Mouse (Mus musculus) forebrain, embryonic 14.5 days (tissue): ENCODE data around the gene Fbxo24. TPM values are rescaled to one million over a fixed set of nuclear protein-coding genes. Genes with fewer than 3 reads are reported as not detected.

Experiments
- ATAC-seq: fragments of 200-750 bp; cut with Nextera tagmentation; 2 replicates; pipeline ENCODE4 v1.8.0; 2017; ENCODE audit warnings: mild to moderate bottlenecking, moderate library complexity
- DNase-seq: peaks from one replicate; pipeline ENCODE4 v3.0.0-alpha.2; 2015; ENCODE audit warnings: low spot score
- H3K27ac ChIP-seq: fragments of 300-500 bp; sonication (generic); 2 replicates; pipeline ENCODE4 v1.5.1; 2014; ENCODE audit warnings: low read depth, mild to moderate bottlenecking, control low read depth, low read length, moderate library complexity
- H3K27me3 ChIP-seq: fragments of 300-500 bp; sonication (generic); replicated peaks from 2 replicates; pipeline ENCODE4 v1.6.1; 2014; ENCODE audit warnings: low read length, control low read depth, mixed read lengths; ENCODE audit not compliant: control insufficient read depth, insufficient read depth
- H3K36me3 ChIP-seq: fragments of 300-500 bp; sonication (generic); 2 replicates; pipeline ENCODE4 v1.6.1; 2014; ENCODE audit warnings: low read length, control low read depth; ENCODE audit not compliant: control insufficient read depth, insufficient read depth
- H3K4me1 ChIP-seq: fragments of 300-500 bp; sonication (generic); 2 replicates; pipeline ENCODE4 v1.6.1; 2014; ENCODE audit warnings: antibody characterized with exemption, low read length, control low read depth; ENCODE audit not compliant: control insufficient read depth, insufficient read depth
- H3K4me2 ChIP-seq: fragments of 300-500 bp; sonication (generic); 2 replicates; pipeline ENCODE4 v1.6.1; 2014; ENCODE audit warnings: mild to moderate bottlenecking, control low read depth, low read length
- H3K4me3 ChIP-seq: fragments of 300-500 bp; sonication (generic); 2 replicates; pipeline ENCODE4 v1.5.1; 2014; ENCODE audit warnings: low read depth, low read length, control low read depth
- H3K9ac ChIP-seq: fragments of 300-500 bp; sonication (generic); 2 replicates; pipeline ENCODE4 v1.6.1; 2014; ENCODE audit warnings: mild to moderate bottlenecking, low read length, control low read depth, moderate library complexity
- H3K9me3 ChIP-seq: fragments of 300-500 bp; sonication (generic); replicated peaks from 2 replicates; pipeline ENCODE4 v1.6.1; 2016; ENCODE audit warnings: low read length, control low read depth, mixed read lengths; ENCODE audit not compliant: control insufficient read depth
- WGBS: fragments of 180-500 bp; shearing (Covaris S2); extraction: QIAGEN DNeasy Blood & Tissue Kit; methylation state at CpG from one replicate; pipeline ENCODE4 v1.1.7; 2014; 5-methylcytosine and 5-hydroxymethylcytosine counted together
- polyA plus RNA-seq: library from polyadenylated mRNA; unstranded; fragments of >200 nt; fragmentation: Nextera tagmentation; extraction: Ambion mirVana; gene quantifications from 2 replicates; pipeline ENCODE4 v1.2.1, GENCODE M21; 2014

The Fbxo24 gene
- polyA plus RNA-seq, 1 experiment from 2014 or later: 0.10 TPM

- 0 out of 2 replicates have a peak, but pooled peaks cover under 1% of the 10 kb centered on the region for H3K27me3 ChIP-seq
- DNase-seq (no peak), ATAC-seq (no peak)
- no peaks in the 10 kb centered on the region for H3K36me3 ChIP-seq
- H3K9me3 ChIP-seq: no peaks in the 10 kb centered on the region
- H3K4me3 ChIP-seq: no peak within 1 kb of the TSS
- WGBS: 74% methylated on average over 11 of the region's 11 CpGs
- H3K9ac ChIP-seq: no peak within 1 kb of the TSS
- no peak within 1 kb of the TSS for H3K27ac ChIP-seq
- H3K4me2 ChIP-seq: no peak within 1 kb of the TSS
- no peaks in the 10 kb centered on the region for H3K4me1 ChIP-seq
Observed at GRCm38 (mm10) chr5:137613550-137613949, 15.3 kb downstream of the Fbxo24 start, which contains the start of gene Pcolce. Gene Pcolce (minus strand): TSS chr5:137613784.

- Histone ChIP-seq H3K9me3 (no peaks in the 10 kb centered on the region), H3K4me3 (no peak overlapping the region)
Observed at GRCm38 (mm10) chr5:137613076-137613475, 15.7 kb downstream of the Fbxo24 start.

GRCm38 (mm10) chr5:137611245-137611602 is 17.6 kb downstream of the Fbxo24 start:
- Histone ChIP-seq H3K36me3 (no peaks in the 10 kb centered on the region), H3K4me1 (no peaks in the 10 kb centered on the region), H3K4me3 (no peak overlapping the region), H3K27me3 (0 out of 2 replicates have a peak, but pooled peaks cover 3% of the 10 kb centered on the region), H3K9me3 (no peaks in the 10 kb centered on the region), H3K9ac (no peak overlapping the region), H3K27ac (no peak overlapping the region; the same call in 1 of the 2 replicates), H3K4me2 (no peak overlapping the region)
- WGBS: 51% methylated on average over 6 of the region's 6 CpGs
- ATAC-seq (no peak), DNase-seq (no peak)

More at GRCm38 (mm10) chr5:137613076-137613475, 15.7 kb downstream of the Fbxo24 start:
- no peaks in the 10 kb centered on the region for H3K4me1 ChIP-seq
- no peaks in the 10 kb centered on the region for H3K36me3 ChIP-seq
- no peak overlapping the region for H3K9ac ChIP-seq
- no peak overlapping the region for H3K4me2 ChIP-seq
- WGBS: 64% methylated on average over 5 of the region's 5 CpGs
- 0 out of 2 replicates have a peak, but pooled peaks cover 3% of the 10 kb centered on the region for H3K27me3 ChIP-seq
- ATAC-seq (no peak), DNase-seq (no peak)
- H3K27ac ChIP-seq: no peak overlapping the region

GRCm38 (mm10) chr5:137610548-137611244 is 18.1 kb downstream of the Fbxo24 start:
- Histone ChIP-seq H3K9me3 (no peaks in the 10 kb centered on the region), H3K9ac (no peak overlapping the region), H3K36me3 (no peaks in the 10 kb centered on the region), H3K4me2 (no peak overlapping the region; the same call in 1 of the 2 replicates), H3K27ac (no peak overlapping the region; the same call in 1 of the 2 replicates), H3K27me3 (0 out of 2 replicates have a peak, but pooled peaks cover 3% of the 10 kb centered on the region), H3K4me3 (no peak overlapping the region), H3K4me1 (no peaks in the 10 kb centered on the region)
- WGBS: 13% methylated on average over 12 of the region's 12 CpGs
- DNase-seq (no peak), ATAC-seq (no peak)

GRCm38 (mm10) chr5:137610056-137610455 is 18.7 kb downstream of the Fbxo24 start:
- Histone ChIP-seq H3K27ac (no peak overlapping the region), H3K9me3 (no peaks in the 10 kb centered on the region), H3K9ac (no peak overlapping the region), H3K4me2 (no peak overlapping the region; the same call in 1 of the 2 replicates), H3K36me3 (no peaks in the 10 kb centered on the region), H3K4me1 (no peaks in the 10 kb centered on the region), H3K27me3 (0 out of 2 replicates have a peak, but pooled peaks cover 3% of the 10 kb centered on the region), H3K4me3 (no peak overlapping the region)
- ATAC-seq (no peak), DNase-seq (no peak)
- 77% methylated on average over 4 of the region's 4 CpGs for WGBS

GRCm38 (mm10) chr5:137609292-137609691 is 19.5 kb downstream of the Fbxo24 start:
- Histone ChIP-seq H3K4me2 (no peak overlapping the region), H3K27me3 (0 out of 2 replicates have a peak, but pooled peaks cover 3% of the 10 kb centered on the region), H3K36me3 (no peaks in the 10 kb centered on the region), H3K4me3 (no peak overlapping the region), H3K27ac (no peak overlapping the region), H3K9ac (no peak overlapping the region), H3K9me3 (no peaks in the 10 kb centered on the region), H3K4me1 (no peaks in the 10 kb centered on the region)
- 56% methylated on average over 3 of the region's 3 CpGs for WGBS
- no peak for ATAC-seq
- DNase-seq: no peak

GRCm38 (mm10) chr5:137608654-137609190 is 20.1 kb downstream of the Fbxo24 start:
- Histone ChIP-seq H3K4me3 (no peak overlapping the region), H3K27me3 (0 out of 2 replicates have a peak, but pooled peaks cover 3% of the 10 kb centered on the region), H3K4me2 (0 out of 2 replicates have a peak overlapping the region, but pooled peaks have one; percentile 4), H3K27ac (no peak overlapping the region), H3K9me3 (no peaks in the 10 kb centered on the region), H3K4me1 (no peaks in the 10 kb centered on the region), H3K9ac (no peak overlapping the region; the same call in 1 of the 2 replicates), H3K36me3 (no peaks in the 10 kb centered on the region)
- WGBS: 18% methylated on average over 23 of the region's 23 CpGs
- ATAC-seq (no peak), DNase-seq (no peak)

- H3K4me1 ChIP-seq: no peaks in the 10 kb centered on the region; the same call in 1 of the 2 replicates
- 0 out of 2 replicates have a peak overlapping the region, but pooled peaks have one; percentile 4 for H3K4me2 ChIP-seq
- H3K9me3 ChIP-seq: no peaks in the 10 kb centered on the region
- H3K36me3 ChIP-seq: no peaks in the 10 kb centered on the region
- WGBS: 12% methylated on average over 25 of the region's 26 CpGs
- no peak overlapping the region for H3K4me3 ChIP-seq
- ATAC-seq: 0 out of 2 replicates have a peak, but pooled peaks have one; percentile 29
- H3K9ac ChIP-seq: peak overlapping the region; percentile 4; the same call in 1 of the 2 replicates
- no peak overlapping the region for H3K27ac ChIP-seq
- DNase-seq: no peak
- 0 out of 2 replicates have a peak, but pooled peaks cover 3% of the 10 kb centered on the region for H3K27me3 ChIP-seq
Observed at GRCm38 (mm10) chr5:137607860-137608653, 20.7 kb downstream of the Fbxo24 start.
